Mouse (Mus musculus) brain, embryonic 14.5 days (tissue): ENCODE data around the gene Tbc1d8. TPM values are rescaled to one million over a fixed set of nuclear protein-coding genes. Genes with fewer than 3 reads are reported as not detected.

Experiments used
- DNase-seq: peaks from one replicate; pipeline ENCODE4 v3.0.0-alpha.2; 2011; ENCODE audit warnings: low read depth
- CTCF ChIP-seq: fragments of 200-500 bp; IDR thresholded peaks from 2 replicates; pipeline ENCODE4 v1.5.1; 2012; ENCODE audit warnings: inconsistent platforms, mild to moderate bottlenecking, moderate library complexity, borderline replicate concordance; ENCODE audit not compliant: insufficient read depth, insufficient read length; ENCODE audit errors: extremely low read depth
- POLR2A ChIP-seq: fragments of 200-500 bp; IDR thresholded peaks from 2 replicates; pipeline ENCODE4 v1.6.1; 2012; ENCODE audit warnings: mild to moderate bottlenecking, inconsistent platforms, borderline replicate concordance; ENCODE audit not compliant: poor library complexity, insufficient read depth, insufficient read length, severe bottlenecking; ENCODE audit errors: extremely low read depth
- polyA plus RNA-seq: library from polyadenylated mRNA; depleted of rRNA; stranded (reverse); fragments of >200 nt; gene quantifications from 2 replicates; pipeline ENCODE4 v1.2.3, GENCODE M21; 2012

Gene Tbc1d8
- polyA plus RNA-seq, 1 experiment, result 12.6 TPM

- TF ChIP-seq POLR2A (no peak), CTCF (no peak)
Measured at GRCm38 (mm10) chr1:39452203-39452602, 26.4 kb downstream of the Tbc1d8 start.

GRCm38 (mm10) chr1:39450069-39450728, 28.4 kb downstream of the Tbc1d8 start:
- no peak for TF ChIP-seq CTCF
- TF ChIP-seq POLR2A, result no peak
- DNase-seq, result peak; percentile 53

More at GRCm38 (mm10) chr1:39452203-39452602, 26.4 kb downstream of the Tbc1d8 start:
- no peak for DNase-seq

GRCm38 (mm10) chr1:39449251-39449790, 29.2 kb downstream of the Tbc1d8 start:
- no peak for DNase-seq
- no peak for TF ChIP-seq CTCF
- TF ChIP-seq POLR2A, result no peak

- DNase-seq, result no peak
- TF ChIP-seq POLR2A (no peak), CTCF (no peak)
Measured at GRCm38 (mm10) chr1:39448819-39449218, 29.7 kb downstream of the Tbc1d8 start.

GRCm38 (mm10) chr1:39448238-39448637, 30.3 kb downstream of the Tbc1d8 start:
- TF ChIP-seq POLR2A (no peak), CTCF (no peak)
- no peak for DNase-seq

- TF ChIP-seq CTCF, result no peak
- no peak for TF ChIP-seq POLR2A
- peak; percentile 77 for DNase-seq
Measured at GRCm38 (mm10) chr1:39446178-39446577, 32.4 kb downstream of the Tbc1d8 start.

GRCm38 (mm10) chr1:39445303-39446050, 33.1 kb downstream of the Tbc1d8 start:
- TF ChIP-seq POLR2A, result no peak
- no peak for TF ChIP-seq CTCF

GRCm38 (mm10) chr1:39443764-39444163, 34.8 kb downstream of the Tbc1d8 start:
- DNase-seq, result peak; percentile 79
- TF ChIP-seq POLR2A (no peak), CTCF (no peak)

More at GRCm38 (mm10) chr1:39445303-39446050, 33.1 kb downstream of the Tbc1d8 start:
- DNase-seq, result no peak

- TF ChIP-seq POLR2A (no peak), CTCF (no peak)
- DNase-seq, result peak; percentile 69
Measured at GRCm38 (mm10) chr1:39441686-39442085, 36.9 kb downstream of the Tbc1d8 start.

GRCm38 (mm10) chr1:39439661-39440548, 38.6 kb downstream of the Tbc1d8 start:
- DNase-seq, result peak; percentile 58
- TF ChIP-seq CTCF, result no peak
- TF ChIP-seq POLR2A, result no peak
